Mouse (Mus musculus) adipocyte (in vitro differentiated cells): Measurements from ENCODE around the gene Clec2g.

Experiments used
- DNase-seq: peaks from one replicate; pipeline ENCODE4 v3.0.0-alpha.2; 2016; ENCODE audit warnings: low spot score

The Clec2g gene

DNA sequence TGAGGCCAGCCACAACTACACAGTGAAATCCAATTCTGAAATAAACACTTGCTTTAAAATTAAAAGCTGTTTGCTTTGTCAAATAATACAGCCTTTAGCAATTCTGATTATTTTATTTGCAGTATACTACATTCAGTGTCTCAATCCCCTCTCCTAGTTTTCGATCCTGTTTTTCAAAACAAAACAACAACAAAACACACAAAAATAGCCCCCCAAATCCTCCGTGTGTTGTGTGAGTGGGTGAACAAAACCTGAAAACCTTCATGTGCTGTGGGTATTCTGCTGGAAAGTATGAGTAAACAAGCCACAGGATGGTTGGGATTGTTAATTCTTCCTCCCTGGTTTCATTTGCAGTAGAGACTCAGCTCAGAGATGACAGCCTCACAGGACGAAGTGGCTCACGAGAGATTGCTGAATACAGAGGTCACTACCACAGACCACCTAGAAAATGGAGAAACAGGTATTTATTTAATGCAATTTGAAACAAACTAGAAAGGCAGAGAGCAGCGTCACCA lies 79.6 kb downstream of the Clec2g start:
- no peak for DNase-seq

DNA sequence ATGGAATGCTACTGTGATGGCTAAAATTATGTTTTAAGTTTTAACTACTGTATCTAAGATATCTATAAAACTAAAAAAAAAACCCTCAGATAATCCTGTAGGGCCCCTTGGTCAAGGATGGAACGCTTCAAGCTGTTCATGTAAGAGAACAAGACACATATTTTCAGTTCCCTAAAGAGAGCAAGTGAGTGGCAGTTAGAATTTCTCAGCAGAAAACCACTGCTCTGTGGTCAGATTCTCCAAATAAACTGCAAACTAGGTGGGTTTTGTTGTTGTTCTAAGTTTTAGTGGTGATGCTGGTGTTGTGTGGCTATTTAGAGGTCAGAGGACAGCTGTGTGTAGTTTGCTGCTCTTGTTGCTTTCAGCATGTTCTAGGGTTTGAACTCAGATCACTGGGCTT lies 80.2 kb downstream of the Clec2g start:
- no peak for DNase-seq

GRCm38 (mm10) chr6:129027451-129028248 lies 93.5 kb downstream of the Clec2g start:
- DNase-seq = no peak

GRCm38 (mm10) chr6:129030175-129030824 lies 96.1 kb downstream of the Clec2g start:
- no peak for DNase-seq

- DNase-seq = no peak
These were observed 96.8 kb downstream of the Clec2g start for GRCm38 (mm10) chr6:129030964-129031363.

DNA sequence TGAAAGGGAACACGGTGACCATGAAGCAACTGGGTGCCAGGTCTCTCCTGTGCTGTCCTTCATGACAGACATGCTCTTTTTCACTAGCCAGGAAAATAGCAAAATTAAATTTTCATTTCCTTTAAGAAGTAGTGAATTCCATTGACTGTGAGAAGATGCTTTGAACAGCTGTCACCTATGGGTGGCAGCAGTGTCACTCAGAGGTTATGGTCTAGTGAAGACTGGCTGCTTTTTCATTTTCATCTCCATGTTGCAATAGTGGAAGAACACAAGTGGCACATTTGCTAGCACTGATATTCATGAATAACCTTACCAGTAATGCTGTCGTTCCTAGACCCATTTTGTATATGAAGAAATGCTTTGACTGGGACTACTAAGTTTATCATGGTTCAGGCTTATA lies 99.2 kb downstream of the Clec2g start:
- peak; percentile 69 for DNase-seq
